Comparison of ENCODE assay signal across 9 mouse cellular contexts in the genomic region with DNA sequence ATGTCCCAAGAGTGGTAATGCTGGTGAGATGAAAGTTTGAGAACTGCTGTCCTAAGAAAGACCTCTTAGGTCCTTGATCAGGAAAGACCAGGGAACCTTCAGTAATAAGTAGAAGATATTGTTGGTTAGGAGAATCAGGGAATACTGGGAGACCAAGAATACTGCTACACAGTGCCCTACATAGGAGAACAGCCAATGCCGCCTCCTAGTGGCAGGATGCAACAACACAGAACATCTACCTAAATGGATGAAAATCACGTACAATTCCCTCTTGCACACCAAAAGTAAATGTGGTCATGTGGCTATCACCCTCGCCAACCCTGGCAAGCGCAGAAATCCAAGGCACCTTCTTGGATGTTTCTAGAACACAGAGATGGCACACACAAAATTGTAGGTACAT. TPM values are rescaled to one million over a fixed set of nuclear protein-coding genes. Genes with fewer than 3 reads are reported as not detected.
A peak's percentile ranks its signal among the peaks of the same experiment; 100 is the strongest.
DNase-seq lines count a peak whose midpoint lies in the region; ATAC-seq and TF ChIP-seq lines count a peak whose summit lies in the region.
"Had no signal": no experiment of that assay in that cellular context is flagged by ENCODE, and none has a peak within 500 bp of the region (broad histone marks: within the 10 kb centered on the region; RNA-seq: fewer than 3 reads in every experiment).

No protein-coding gene starts in this region.

- TF ChIP-seq POLR2A in MEL (IDR thresholded peaks at IDR 0.05; ENCODE audit: control insufficient read depth in 1 of 2, insufficient read depth in 1 of 2, low read depth in 1 of 2, low read length in 2 of 2, poor library complexity in 1 of 2), result no peak

- H3K9ac ChIP-seq in MEL (ENCODE audit: control insufficient read depth, low read depth, low read length, poor library complexity, severe bottlenecking), result no peak overlapping the region
- no peak overlapping the region for H3K9ac ChIP-seq in hindbrain, embryonic 13.5 days
- H3K9ac ChIP-seq: lung, embryonic 15.5 days had no signal

- ATAC-seq in hindbrain, embryonic 13.5 days (ENCODE audit: low FRiP score), result peak; percentile 66; the same call in 1 of the 2 replicates
- peak; percentile 64 for ATAC-seq in megakaryocyte-erythroid progenitor cell, adult 5-6 weeks (replicated peaks; ENCODE audit: low FRiP score, low TSS enrichment, poor library complexity, severe bottlenecking)

- TF ChIP-seq RAD21 in MEL (IDR thresholded peaks at IDR 0.05; ENCODE audit: low read depth, low read length), result peak; percentile 20

- H3K4me3 ChIP-seq in MEL (ENCODE audit: control insufficient read depth in 1 of 2, insufficient read depth in 1 of 2, low read depth in 2 of 2, low read length in 2 of 2), result no peak overlapping the region
- no peak overlapping the region for H3K4me3 ChIP-seq in hindbrain, embryonic 13.5 days
- H3K4me3 ChIP-seq: lung, embryonic 15.5 days had no signal

- H3K27ac ChIP-seq in MEL (ENCODE audit: control insufficient read depth, low read depth, low read length), result no peak overlapping the region
- no peak overlapping the region for H3K27ac ChIP-seq in hindbrain, embryonic 13.5 days
- H3K27ac ChIP-seq: lung, embryonic 15.5 days had no signal

- H3K36me3 ChIP-seq in MEL (ENCODE audit: control insufficient read depth in 1 of 2, insufficient read depth in 2 of 2, low read length in 2 of 2), result peaks cover 0 to 71% of the 10 kb centered on the region in 2 experiments; a peak in 2 of 4 replicates
- no peaks in the 10 kb centered on the region for H3K36me3 ChIP-seq in hindbrain, embryonic 13.5 days
- H3K36me3 ChIP-seq: lung, embryonic 15.5 days had no signal

- intact Hi-C loops in heart, postnatal 10 days (cut with DNase I), result loop anchor here (2.0 to 5.0 kb wide), 2 partner anchors 166 to 319 kb away; no protein-coding TSS in a partner anchor

- DNase-seq in heart, postnatal 10 days, result peak; percentile 37 to 55
- DNase-seq in heart, adult 8-10 months (ENCODE audit: low spot score), result no peak
- DNase-seq in MEL (ENCODE audit: low read depth, low spot score), result no peak
- DNase-seq in embryo, embryonic 10 days (ENCODE audit: low spot score), result peak; percentile 91
- peak; percentile 9 to 66 for DNase-seq in layer of hippocampus, postnatal 25 days (ENCODE audit: extremely low spot score in 1 of 2, low spot score in 1 of 2)
- DNase-seq in spleen, adult 12 weeks (ENCODE audit: low spot score), result no peak

- 31% methylated on average over 4 of the region's 4 CpGs for WGBS in hindbrain, embryonic 13.5 days

- H3K4me2 ChIP-seq in hindbrain, embryonic 13.5 days, result no peak overlapping the region
- H3K4me2 ChIP-seq: lung, embryonic 15.5 days had no signal

- TF ChIP-seq EP300 in MEL (IDR thresholded peaks at IDR 0.05; ENCODE audit: low read depth in 1 of 2, low read length in 2 of 2), result no peak

- H3K4me1 ChIP-seq in MEL (ENCODE audit: control insufficient read depth in 1 of 2, insufficient read depth in 2 of 2, low read length in 2 of 2), result no peaks in the 10 kb centered on the region
- no peaks in the 10 kb centered on the region for H3K4me1 ChIP-seq in hindbrain, embryonic 13.5 days (replicated peaks)
- H3K4me1 ChIP-seq: lung, embryonic 15.5 days had no signal

- no peaks in the 10 kb centered on the region for H3K79me2 ChIP-seq in MEL (ENCODE audit: control insufficient read depth, insufficient read depth, low read length, poor library complexity)

- no peaks in the 10 kb centered on the region for H3K9me3 ChIP-seq in MEL (replicated peaks; ENCODE audit: insufficient read depth, low read length)
- H3K9me3 ChIP-seq in hindbrain, embryonic 13.5 days, result no peaks in the 10 kb centered on the region
- H3K9me3 ChIP-seq: lung, embryonic 15.5 days had no signal

- TF ChIP-seq CTCF in MEL (IDR thresholded peaks at IDR 0.05 in 2 of 3, conservative IDR thresholded peaks at IDR 0.05 in 1 of 3; ENCODE audit: control insufficient read depth in 1 of 3, insufficient read depth in 1 of 3, low read depth in 2 of 3, low read length in 3 of 3, poor library complexity in 1 of 3, severe bottlenecking in 1 of 3), result peak; percentile 35 to 60 (median 43)

- no peaks in the 10 kb centered on the region for H3K27me3 ChIP-seq in MEL (ENCODE audit: control insufficient read depth in 1 of 2, insufficient read depth in 2 of 2, low read length in 2 of 2)
- H3K27me3 ChIP-seq in hindbrain, embryonic 13.5 days, result no peaks in the 10 kb centered on the region
- H3K27me3 ChIP-seq: lung, embryonic 15.5 days had no signal

TF ChIP-seq in MEL, 35 proteins besides CTCF, POLR2A, EP300 and RAD21:
- TF ChIP-seq ZC3H11A (IDR thresholded peaks at IDR 0.05; ENCODE audit: low read depth, low read length) (no peak), RCOR1 (IDR thresholded peaks at IDR 0.05; ENCODE audit: low read depth, low read length) (no peak), MEF2A (IDR thresholded peaks at IDR 0.05; ENCODE audit: extremely low read depth, insufficient replicate concordance, low read depth, low read length, poor library complexity, severe bottlenecking) (no peak), POLR2AphosphoS2 (IDR thresholded peaks at IDR 0.05; ENCODE audit: low read length) (no peak), ZNF384 (IDR thresholded peaks at IDR 0.05; ENCODE audit: low read depth, low read length) (no peak), USF1 (IDR thresholded peaks at IDR 0.05; ENCODE audit: low read depth, low read length) (no peak), MAX (IDR thresholded peaks at IDR 0.05; ENCODE audit: low read length) (no peak), BHLHE40 (IDR thresholded peaks at IDR 0.05; ENCODE audit: borderline replicate concordance, low read depth, low read length) (no peak), MAZ (IDR thresholded peaks at IDR 0.05; ENCODE audit: low read depth, low read length) (no peak), TBP (IDR thresholded peaks at IDR 0.05; ENCODE audit: low read depth, low read length) (no peak), MAFK (IDR thresholded peaks at IDR 0.05; ENCODE audit: borderline replicate concordance, low read depth, low read length) (no peak), ELF1 (IDR thresholded peaks at IDR 0.05; ENCODE audit: low read depth, low read length) (no peak), GATA1 (IDR thresholded peaks at IDR 0.05; ENCODE audit: low read depth, low read length) (no peak), GABPA (IDR thresholded peaks at IDR 0.05; ENCODE audit: low read depth, low read length) (no peak), TCF12 (IDR thresholded peaks at IDR 0.05; ENCODE audit: low read depth, low read length) (no peak), ZKSCAN1 (IDR thresholded peaks at IDR 0.05; ENCODE audit: low read depth, low read length) (no peak)
TF ChIP-seq in MEL: peak in this region for 0.

RNA-seq across cellular contexts. Expression of gene Zc3hav1l, which starts 27.5 kb away (rescaled TPM):
- 1 to 10 TPM; 5.7 to 7.6 TPM for total RNA-seq in heart, postnatal 10 days (2021)
- 1 to 10 TPM; 1.0 to 1.6 (median 1.3) TPM for total RNA-seq in heart, adult 8-10 months (2022)
- 1.8 and 2.0 TPM in 2 replicates for total RNA-seq in MEL (2012; rRNA removed)
- 1 to 10 TPM in 1 of 2 experiments, not detected in 1; 5.8 TPM for polyA plus RNA-seq in MEL (2012; ENCODE audit: insufficient read depth in 1 of 2, insufficient read length in 2 of 2, low read depth in 1 of 2, low replicate concordance in 2 of 2, missing spikeins in 1 of 2)
- polyA plus RNA-seq in hindbrain, embryonic 13.5 days (2015; fragmentation: Nextera tagmentation; extraction: Ambion mirVana), result 9.1 and 9.9 TPM in 2 replicates
- 1 to 10 TPM; 3.5 to 4.3 TPM for total RNA-seq in layer of hippocampus, postnatal 25 days (2021)
- 6.9 and 7.3 TPM in 2 replicates for total RNA-seq in megakaryocyte-erythroid progenitor cell, adult 5-6 weeks (2014; fragmentation: Nextera tagmentation)
- 2.9 and 4.3 TPM in 2 replicates for total RNA-seq in megakaryocyte-erythroid progenitor cell, adult 5-6 weeks (2017)

RNA-seq across cellular contexts. Expression of gene Zc3hav1, which starts 27.8 kb away (rescaled TPM):
- 10 to 100 TPM; 20.7 to 21.5 TPM for total RNA-seq in heart, postnatal 10 days (2021)
- total RNA-seq in heart, adult 8-10 months (2022), result 10 to 100 TPM; 13.8 to 15.5 (median 14.6) TPM
- total RNA-seq in MEL (2012; rRNA removed), result 66.6 and 88.1 TPM in 2 replicates
- 10 to 100 TPM; 68.3 to 71.0 TPM for polyA plus RNA-seq in MEL (2012; ENCODE audit: insufficient read depth in 1 of 2, insufficient read length in 2 of 2, low read depth in 1 of 2, low replicate concordance in 2 of 2, missing spikeins in 1 of 2)
- 1.2 and 1.4 TPM in 2 replicates for polyA plus RNA-seq in hindbrain, embryonic 13.5 days (2015; fragmentation: Nextera tagmentation; extraction: Ambion mirVana)
- 1 to 10 TPM; 2.7 to 3.0 TPM for total RNA-seq in layer of hippocampus, postnatal 25 days (2021)
- total RNA-seq in megakaryocyte-erythroid progenitor cell, adult 5-6 weeks (2014; fragmentation: Nextera tagmentation), result 53.4 and 71.4 TPM in 2 replicates
- 60.1 and 64.0 TPM in 2 replicates for total RNA-seq in megakaryocyte-erythroid progenitor cell, adult 5-6 weeks (2017)

RNA-seq across cellular contexts. Expression of gene Ttc26, which starts 54.7 kb away (rescaled TPM):
- total RNA-seq in heart, postnatal 10 days (2021), result 1 to 10 TPM; 3.1 to 3.3 TPM
- total RNA-seq in heart, adult 8-10 months (2022), result 1 to 10 TPM; 1.3 to 2.1 (median 1.8) TPM
- 1.3 and 1.4 TPM in 2 replicates for total RNA-seq in MEL (2012; rRNA removed)
- polyA plus RNA-seq in MEL (2012; ENCODE audit: insufficient read depth in 1 of 2, insufficient read length in 2 of 2, low read depth in 1 of 2, low replicate concordance in 2 of 2, missing spikeins in 1 of 2), result 1 to 10 TPM in 1 of 2 experiments, not detected in 1; 2.1 TPM
- 6.7 and 7.3 TPM in 2 replicates for polyA plus RNA-seq in hindbrain, embryonic 13.5 days (2015; fragmentation: Nextera tagmentation; extraction: Ambion mirVana)
- total RNA-seq in layer of hippocampus, postnatal 25 days (2021), result 10 to 100 TPM in 1 of 2 experiments, 1 to 10 TPM in 1; 9.0 to 11.8 TPM
- total RNA-seq in megakaryocyte-erythroid progenitor cell, adult 5-6 weeks (2014; fragmentation: Nextera tagmentation), result 0.74 and 1.4 TPM in 2 replicates
- 1.2 and 1.5 TPM in 2 replicates for total RNA-seq in megakaryocyte-erythroid progenitor cell, adult 5-6 weeks (2017)

Comparison
In these comparisons a context has a peak if more than half of its experiments do, and no peak if none do; other contexts are left out.
1. DNase-seq: peak in heart, postnatal 10 days (2 of 2), embryo, embryonic 10 days (single experiment) and layer of hippocampus, postnatal 25 days (2 of 2); none in heart, adult 8-10 months (single experiment), MEL (single experiment) and spleen, adult 12 weeks (single experiment).